Mouse (Mus musculus) MEL (cell line): ENCODE measurements around the gene Slc38a2. TPM values are rescaled to one million over a fixed set of nuclear protein-coding genes. Genes with fewer than 3 reads are reported as not detected.
A peak's percentile ranks its signal among the peaks of the same experiment; 100 is the strongest.

Source experiments
- DNase-seq: peaks from one replicate; pipeline ENCODE4 v3.0.0; 2011; ENCODE audit warnings: low read depth, low spot score
- H3K27ac ChIP-seq: 2 replicates; pipeline ENCODE4 v1.5.1; 2012; ENCODE audit warnings: low read depth, mild to moderate bottlenecking, control low read depth, low read length, moderate library complexity; ENCODE audit not compliant: control insufficient read depth
- H3K27me3 ChIP-seq, 2 experiments: fragments of 150-350 bp in 1 of 2; sonication (generic) in 1 of 2; 2 replicates each; pipeline ENCODE4 v1.6.1; 2012; ENCODE audit warnings: low read length in 2 of 2, mild to moderate bottlenecking in 2 of 2, improper control_type of control experiment in 1 of 2, moderate library complexity in 1 of 2; ENCODE audit not compliant: insufficient read depth in 2 of 2, control insufficient read depth in 1 of 2
- H3K36me3 ChIP-seq, 2 experiments: 2 replicates each; pipeline ENCODE4 v1.6.1; 2012 to 2014; ENCODE audit warnings: low read length in 2 of 2, improper control_type of control experiment in 1 of 2, inconsistent platforms in 1 of 2, mild to moderate bottlenecking in 1 of 2; ENCODE audit not compliant: insufficient read depth in 2 of 2, control insufficient read depth in 1 of 2
- H3K4me1 ChIP-seq, 2 experiments: fragments of 150-350 bp in 1 of 2; sonication (generic) in 1 of 2; 2 replicates each; pipeline ENCODE4 v1.6.1; 2012; ENCODE audit warnings: low read length in 2 of 2, improper control_type of control experiment in 1 of 2, mild to moderate bottlenecking in 1 of 2; ENCODE audit not compliant: insufficient read depth in 2 of 2, control insufficient read depth in 1 of 2
- H3K4me3 ChIP-seq, 2 experiments: fragments of 150-350 bp in 1 of 2; sonication (generic) in 1 of 2; 2 replicates each; pipeline ENCODE4 v1.5.1; 2012; ENCODE audit warnings: low read depth in 2 of 2, low read length in 2 of 2, mild to moderate bottlenecking in 2 of 2, moderate library complexity in 2 of 2, control low read depth in 1 of 2, improper control_type of control experiment in 1 of 2; ENCODE audit not compliant: control insufficient read depth in 1 of 2, insufficient read depth in 1 of 2
- H3K79me2 ChIP-seq: 2 replicates; pipeline ENCODE4 v1.6.1; 2012; ENCODE audit warnings: mild to moderate bottlenecking, low read length, moderate library complexity; ENCODE audit not compliant: control insufficient read depth, poor library complexity, insufficient read depth
- H3K9ac ChIP-seq: 2 replicates; pipeline ENCODE4 v1.6.1; 2012; ENCODE audit warnings: low read depth, mild to moderate bottlenecking, control low read depth, low read length, moderate library complexity; ENCODE audit not compliant: control insufficient read depth, poor library complexity, severe bottlenecking
- H3K9me3 ChIP-seq: fragments of 150-350 bp; sonication (generic); replicated peaks from 2 replicates; pipeline ENCODE4 v1.6.1; 2012; ENCODE audit warnings: mild to moderate bottlenecking, low read length, improper control_type of control experiment, moderate library complexity; ENCODE audit not compliant: insufficient read depth
- BHLHE40 ChIP-seq: IDR thresholded peaks from 2 replicates; pipeline ENCODE4 v1.6.1; 2012; ENCODE audit warnings: low read depth, mild to moderate bottlenecking, inconsistent platforms, low read length, improper control_type of control experiment, borderline replicate concordance
- CHD1 ChIP-seq: IDR thresholded peaks from 2 replicates; pipeline ENCODE4 v1.6.1; 2012; ENCODE audit warnings: low read depth, mild to moderate bottlenecking, inconsistent platforms, low read length, improper control_type of control experiment
- CHD2 ChIP-seq: IDR thresholded peaks from 2 replicates; pipeline ENCODE4 v1.6.1; 2011; ENCODE audit warnings: low read length, improper control_type of control experiment
- CTCF ChIP-seq, 3 experiments: IDR thresholded peaks in 2 of 3; conservative IDR thresholded peaks in 1 of 3; 2 replicates each; pipeline ENCODE4 v1.5.1; 2011 to 2012; ENCODE audit warnings: low read length in 3 of 3, low read depth in 2 of 3, mild to moderate bottlenecking in 2 of 3, improper control_type of control experiment in 1 of 3, inconsistent platforms in 1 of 3, mixed read lengths in 1 of 3, moderate library complexity in 1 of 3; ENCODE audit not compliant: control insufficient read depth in 1 of 3, insufficient read depth in 1 of 3, poor library complexity in 1 of 3, severe bottlenecking in 1 of 3
- EP300 ChIP-seq, 2 experiments: IDR thresholded peaks; 2 replicates each; pipeline ENCODE4 v1.6.1; 2011; ENCODE audit warnings: improper control_type of control experiment in 2 of 2, low read length in 2 of 2, low read depth in 1 of 2, mild to moderate bottlenecking in 1 of 2
- ETS1 ChIP-seq: IDR thresholded peaks from 2 replicates; pipeline ENCODE4 v1.6.1; 2012; ENCODE audit warnings: low read depth, mild to moderate bottlenecking, inconsistent platforms, low read length, improper control_type of control experiment, moderate library complexity
- GABPA ChIP-seq: IDR thresholded peaks from 2 replicates; pipeline ENCODE4 v1.6.1; 2012; ENCODE audit warnings: low read depth, mild to moderate bottlenecking, inconsistent platforms, low read length, improper control_type of control experiment, moderate library complexity
- KAT2A ChIP-seq: conservative IDR thresholded peaks from 2 replicates; pipeline ENCODE4 v1.6.1; 2012; ENCODE audit warnings: low read depth, low read length, improper control_type of control experiment, inconsistent platforms
- MAFK ChIP-seq: IDR thresholded peaks from 2 replicates; pipeline ENCODE4 v1.6.1; 2011; ENCODE audit warnings: low read depth, mild to moderate bottlenecking, low read length, improper control_type of control experiment, borderline replicate concordance
- MAZ ChIP-seq: IDR thresholded peaks from 2 replicates; pipeline ENCODE4 v1.6.1; 2012; ENCODE audit warnings: low read depth, mild to moderate bottlenecking, inconsistent platforms, low read length, improper control_type of control experiment
- MEF2A ChIP-seq: IDR thresholded peaks from 2 replicates; pipeline ENCODE4 v1.6.1; 2014; ENCODE audit warnings: low read depth, mild to moderate bottlenecking, inconsistent platforms, low read length, improper control_type of control experiment; ENCODE audit not compliant: poor library complexity, insufficient replicate concordance, severe bottlenecking; ENCODE audit errors: extremely low read depth
- NRF1 ChIP-seq: IDR thresholded peaks from 2 replicates; pipeline ENCODE4 v1.6.1; 2014; ENCODE audit warnings: low read depth, mild to moderate bottlenecking, inconsistent platforms, low read length, improper control_type of control experiment, moderate library complexity; ENCODE audit not compliant: poor library complexity, insufficient read depth, severe bottlenecking
- SMC3 ChIP-seq: IDR thresholded peaks from 2 replicates; pipeline ENCODE4 v1.6.1; 2011; ENCODE audit warnings: low read depth, low read length, improper control_type of control experiment
- TBP ChIP-seq: IDR thresholded peaks from 2 replicates; pipeline ENCODE4 v1.8.0; 2011; ENCODE audit warnings: low read depth, low read length, improper control_type of control experiment
- UBTF ChIP-seq: IDR thresholded peaks from 2 replicates; pipeline ENCODE4 v1.6.1; 2012; ENCODE audit warnings: low read depth, mild to moderate bottlenecking, inconsistent platforms, low read length, improper control_type of control experiment, moderate library complexity, borderline replicate concordance; ENCODE audit not compliant: insufficient read depth
- USF2 ChIP-seq, 2 experiments: IDR thresholded peaks; 2 replicates each; pipeline ENCODE4 v1.6.1; 2011 to 2012; ENCODE audit warnings: improper control_type of control experiment in 2 of 2, low read length in 2 of 2, borderline replicate concordance in 1 of 2, inconsistent platforms in 1 of 2, low read depth in 1 of 2, mild to moderate bottlenecking in 1 of 2; ENCODE audit not compliant: insufficient read depth in 1 of 2
- ZC3H11A ChIP-seq: IDR thresholded peaks from 2 replicates; pipeline ENCODE4 v1.6.1; 2012; ENCODE audit warnings: low read depth, mild to moderate bottlenecking, inconsistent platforms, low read length, improper control_type of control experiment
- ZMIZ1 ChIP-seq: IDR thresholded peaks from 2 replicates; pipeline ENCODE4 v1.6.1; 2012; ENCODE audit warnings: low read depth, mild to moderate bottlenecking, inconsistent platforms, low read length, improper control_type of control experiment, moderate library complexity
- polyA plus RNA-seq, 2 experiments: library from polyadenylated mRNA; stranded (reverse) in 1 of 2; unstranded in 1 of 2; fragments of >175 nt in 1 of 2; fragments of >200 nt in 1 of 2; gene quantifications; 2 replicates each; pipeline versions ENCODE4 v1.2.1 to v1.2.4; 2012; ENCODE audit warnings: low replicate concordance in 2 of 2, low read depth in 1 of 2; ENCODE audit not compliant: insufficient read length in 2 of 2, insufficient read depth in 1 of 2, missing spikeins in 1 of 2
- total RNA-seq: library from RNA; depleted of rRNA; stranded (reverse); fragments of 300-350 nt; gene quantifications from 2 replicates; pipeline ENCODE4 v1.2.3, GENCODE M21; 2012

Slc38a2 gene
- total and polyA plus RNA-seq, 3 experiments, result 80.6 to 590 (median 177) TPM

DNA sequence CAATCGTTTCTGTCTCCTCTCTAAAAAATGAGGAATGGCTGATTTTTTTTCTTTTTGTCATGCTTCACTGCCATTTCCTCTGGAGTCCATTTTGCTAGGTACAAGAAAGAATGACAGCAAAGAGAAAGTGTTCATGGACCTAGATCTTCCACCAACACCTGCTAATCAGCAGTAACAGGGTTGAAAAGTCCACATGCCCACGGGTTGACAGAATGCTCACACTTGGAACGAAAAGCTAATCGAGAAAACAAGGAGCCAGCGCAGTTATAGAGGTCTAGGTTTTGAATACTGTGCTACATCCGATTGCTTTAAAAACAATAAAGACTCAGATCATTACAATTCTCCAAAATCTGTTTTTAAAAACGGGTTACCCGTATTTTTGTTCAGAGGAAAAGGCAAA, 8.9 kb upstream of the Slc38a2 start (continued):
- TF ChIP-seq BHLHE40, result no peak

- peak; percentile 41 for DNase-seq
- peaks cover 13% of the 10 kb centered on the region for H3K79me2 ChIP-seq
- H3K27me3 ChIP-seq, result no peaks in the 10 kb centered on the region
- H3K9ac ChIP-seq, result no peak overlapping the region
- H3K4me1 ChIP-seq, result peaks cover 26 to 29% of the 10 kb centered on the region in 2 experiments
- H3K36me3 ChIP-seq, result peaks cover 0 to 36% of the 10 kb centered on the region in 2 experiments; a peak in 2 of 4 replicates
- H3K27ac ChIP-seq, result no peak overlapping the region
- no peaks in the 10 kb centered on the region for H3K9me3 ChIP-seq
- no peak overlapping the region for H3K4me3 ChIP-seq
- no peak for TF ChIP-seq USF2 (IDR thresholded peaks at IDR 0.05; ENCODE audit: borderline replicate concordance in 1 of 2, insufficient read depth in 1 of 2, low read depth in 1 of 2, low read length in 2 of 2)
- TF ChIP-seq CTCF (IDR thresholded peaks at IDR 0.05 in 2 of 3, conservative IDR thresholded peaks at IDR 0.05 in 1 of 3; ENCODE audit: control insufficient read depth in 1 of 3, insufficient read depth in 1 of 3, low read depth in 2 of 3, low read length in 3 of 3, poor library complexity in 1 of 3, severe bottlenecking in 1 of 3), result no peak
- TF ChIP-seq TBP, result no peak
- TF ChIP-seq MAZ, result no peak
- TF ChIP-seq UBTF, result no peak
- no peak for TF ChIP-seq EP300 (IDR thresholded peaks at IDR 0.05; ENCODE audit: low read depth in 1 of 2, low read length in 2 of 2)
- TF ChIP-seq SMC3, result no peak
- no peak for TF ChIP-seq NRF1
- TF ChIP-seq CHD1, result no peak
- no peak for TF ChIP-seq ZC3H11A
- TF ChIP-seq CHD2, result no peak
- no peak for TF ChIP-seq ZMIZ1
- TF ChIP-seq KAT2A, result no peak
Measured at GRCm38 (mm10) chr15:96707936-96708335, 8.4 kb upstream of the Slc38a2 start.

DNA sequence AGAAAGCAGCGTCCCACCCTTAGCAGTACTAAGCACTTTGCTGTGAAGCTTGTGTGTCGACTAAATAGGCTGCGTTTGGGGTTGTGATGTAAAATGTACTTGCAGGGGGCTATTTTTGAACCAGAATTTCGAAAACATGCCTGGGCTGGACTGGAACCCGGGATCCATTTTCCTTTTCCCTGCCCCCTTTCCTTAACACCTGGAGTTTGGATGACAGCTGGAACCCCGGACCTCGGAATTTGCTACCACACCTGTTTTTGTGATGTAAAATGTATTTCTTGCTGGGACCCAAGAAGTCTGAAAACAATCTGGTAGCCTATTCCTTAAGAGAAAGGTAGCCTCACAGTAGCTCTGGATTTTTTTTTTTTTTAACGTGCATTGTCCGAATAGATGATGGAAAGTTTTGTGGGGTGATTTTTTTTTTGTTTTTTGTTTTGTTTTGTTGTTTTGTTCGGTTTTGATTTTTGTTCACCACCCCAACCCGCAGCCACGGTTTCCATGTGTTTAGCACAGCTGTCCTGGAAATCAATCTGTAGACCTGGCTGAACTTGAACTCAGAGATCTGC, 3.0 kb upstream of the Slc38a2 start:
- no peaks in the 10 kb centered on the region for H3K27me3 ChIP-seq
- TF ChIP-seq CTCF (IDR thresholded peaks at IDR 0.05 in 2 of 3, conservative IDR thresholded peaks at IDR 0.05 in 1 of 3; ENCODE audit: control insufficient read depth in 1 of 3, insufficient read depth in 1 of 3, low read depth in 2 of 3, low read length in 3 of 3, poor library complexity in 1 of 3, severe bottlenecking in 1 of 3) (no peak), BHLHE40 (no peak), MAFK (no peak), GABPA (no peak), ZMIZ1 (no peak), ETS1 (no peak), MEF2A (no peak)
- TF ChIP-seq, all 39 proteins: peak for 0
- DNase-seq, result no peak
- H3K36me3 ChIP-seq, result peaks cover 9 to 10% of the 10 kb centered on the region in 2 experiments
- H3K9me3 ChIP-seq, result no peaks in the 10 kb centered on the region
- peaks cover 0 to 8% of the 10 kb centered on the region in 2 experiments; a peak in 3 of 4 replicates for H3K4me1 ChIP-seq
- H3K27ac ChIP-seq, result no peak overlapping the region
- H3K4me3 ChIP-seq, result no peak overlapping the region
- H3K9ac ChIP-seq, result no peak overlapping the region
- H3K79me2 ChIP-seq, result peaks cover 27% of the 10 kb centered on the region
